Mouse (Mus musculus): ENCODE data around the gene Scgb1b10. TPM values are rescaled to one million over a fixed set of nuclear protein-coding genes. Genes with fewer than 3 reads are reported as not detected.
"Not testable (repeated sequence)": the region's sequence is repeated elsewhere in the genome, so short reads cannot be mapped to it uniquely, and the experiment has no call there.

Gene Scgb1b10
- total RNA-seq (2021), result not detected
- long read RNA-seq, experiment 1, result 0 reads
- long read RNA-seq, experiment 2, result 0 reads

DNA sequence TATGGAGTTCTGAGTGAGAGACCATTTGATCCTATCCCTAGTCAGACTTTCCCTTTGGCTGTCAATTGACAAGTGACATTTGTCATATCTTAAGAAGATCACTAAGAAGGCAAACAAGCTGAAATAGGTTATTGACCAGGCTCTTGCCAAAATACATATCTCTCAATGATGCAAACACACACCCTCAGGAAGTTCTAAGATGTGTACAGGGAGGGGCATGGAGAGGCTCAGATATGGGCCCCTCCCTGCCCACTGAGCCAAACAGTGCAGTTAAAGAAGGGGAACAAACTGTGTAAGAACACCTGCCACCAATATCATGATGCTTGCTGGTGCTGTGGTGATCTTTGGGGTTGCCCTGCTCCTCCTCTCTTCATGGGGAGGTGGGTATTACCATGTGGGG, at the start of gene Scgb1b10:
Gene Scgb1b10 (plus strand): TSS at position 301 of the 400 bp plus-strand sequence.
- H3K27ac ChIP-seq; intact Hi-C loops (cut with DNase I); DNase-seq: not testable (repeated sequence)

More for the DNA sequence above, at the start of gene Scgb1b10:
- not testable (repeated sequence) for H3K4me3 ChIP-seq

Other genes with a start within 250 kb of the Scgb1b10 start
- gene Scgb2b11, start 110.3 kb downstream of the Scgb1b10 start, total RNA-seq (2021), result not detected
- not detected for gene Scgb1b11, start 122.0 kb downstream of the Scgb1b10 start, total RNA-seq (2021)
- gene Scgb2b12, start 226.4 kb downstream of the Scgb1b10 start, total RNA-seq (2021), result not detected
- not detected for gene Scgb1b12, start 233.3 kb downstream of the Scgb1b10 start, total RNA-seq (2021)